ENCODE assay signal across 14 mouse cellular contexts in the genomic region with DNA sequence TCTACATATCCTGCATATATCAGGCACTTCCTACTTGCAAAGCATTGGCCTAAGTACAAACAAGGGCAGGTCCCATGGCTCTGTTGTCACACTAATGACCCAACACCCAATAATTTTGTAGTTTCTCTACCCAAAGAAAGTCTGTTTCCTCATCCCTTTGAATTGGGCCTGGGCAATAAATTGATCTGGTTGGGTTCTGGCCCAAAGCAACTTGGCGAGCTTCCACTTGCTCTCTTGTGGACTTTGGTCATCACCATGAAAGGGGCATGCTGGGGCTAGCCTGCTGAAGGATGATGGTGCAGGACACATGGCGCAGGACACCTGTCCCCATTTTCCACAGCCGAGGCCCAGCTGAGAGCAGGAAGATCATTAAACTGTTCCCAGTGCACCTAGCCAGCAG.
DNase-seq lines count a peak whose midpoint lies in the region; ATAC-seq and TF ChIP-seq lines count a peak whose summit lies in the region.
"Had no signal": no experiment of that assay in that cellular context is flagged by ENCODE, and none has a peak within 500 bp of the region (broad histone marks: within the 10 kb centered on the region; RNA-seq: fewer than 3 reads in every experiment).

No protein-coding gene starts in this region.

- H3K9me3 ChIP-seq in midbrain, embryonic 10.5 days (replicated peaks), result no peaks in the 10 kb centered on the region
- H3K9me3 ChIP-seq in midbrain, postnatal 0 days (ENCODE audit: low read length), result no peaks in the 10 kb centered on the region
- no peaks in the 10 kb centered on the region for H3K9me3 ChIP-seq in hindbrain, embryonic 11.5 days (ENCODE audit: control insufficient read depth, low read length)
- H3K9me3 ChIP-seq in midbrain, embryonic 13.5 days, result no peaks in the 10 kb centered on the region
- H3K9me3 ChIP-seq: liver, embryonic 15.5 days had no signal

- no peak overlapping the region for H3K9ac ChIP-seq in midbrain, postnatal 0 days (replicated peaks; ENCODE audit: low read length, poor library complexity, severe bottlenecking)
- H3K9ac ChIP-seq in hindbrain, embryonic 11.5 days (ENCODE audit: low read depth, low read length), result no peak overlapping the region
- no peak overlapping the region for H3K9ac ChIP-seq in midbrain, embryonic 13.5 days (replicated peaks)
- H3K9ac ChIP-seq: liver, embryonic 15.5 days had no signal

- TF ChIP-seq CTCF in midbrain, postnatal 0 days (IDR thresholded peaks at IDR 0.05), result no peak
- TF ChIP-seq CTCF in cerebellum, adult 2 months (IDR thresholded peaks at IDR 0.05; ENCODE audit: borderline replicate concordance, insufficient read depth, low read depth, low read length), result no peak

- H3K4me2 ChIP-seq in midbrain, postnatal 0 days (ENCODE audit: low read depth, low read length, poor library complexity, severe bottlenecking), result no peak overlapping the region
- H3K4me2 ChIP-seq in hindbrain, embryonic 11.5 days (replicated peaks; ENCODE audit: low read depth, low read length), result no peak overlapping the region
- no peak overlapping the region for H3K4me2 ChIP-seq in midbrain, embryonic 13.5 days (replicated peaks)
- H3K4me2 ChIP-seq: liver, embryonic 15.5 days had no signal

- no peak for DNase-seq in midbrain, embryonic 10.5 days (ENCODE audit: low spot score)
- DNase-seq in midbrain, postnatal 0 days (ENCODE audit: low spot score), result no peak
- no peak for DNase-seq in hindbrain, embryonic 11.5 days (ENCODE audit: low spot score)
- DNase-seq in cerebellum, adult 2 months, result no peak
- DNase-seq in MN1 (ENCODE audit: low spot score), result no peak
- no peak for DNase-seq in lung, adult 18-20 months
- DNase-seq: cerebellum, adult 11-12 months; layer of hippocampus, postnatal 36 days; left cerebral cortex, postnatal 4 days; lung, postnatal 4 days; retina, postnatal 1 day had no signal

- H3K36me3 ChIP-seq in midbrain, embryonic 10.5 days, result peaks cover 26% of the 10 kb centered on the region
- no peaks in the 10 kb centered on the region for H3K36me3 ChIP-seq in midbrain, postnatal 0 days (ENCODE audit: insufficient read depth, low read length)
- H3K36me3 ChIP-seq in hindbrain, embryonic 11.5 days (ENCODE audit: control insufficient read depth, insufficient read depth, low read length), result no peaks in the 10 kb centered on the region
- H3K36me3 ChIP-seq in midbrain, embryonic 13.5 days, result no peaks in the 10 kb centered on the region
- H3K36me3 ChIP-seq: liver, embryonic 15.5 days had no signal

- TF ChIP-seq POLR2A in cerebellum, adult 2 months (IDR thresholded peaks at IDR 0.05; ENCODE audit: borderline replicate concordance, insufficient read depth, low read length), result no peak

- ATAC-seq in midbrain, postnatal 0 days (ENCODE audit: low FRiP score), result no peak
- ATAC-seq in hindbrain, embryonic 11.5 days (ENCODE audit: low FRiP score), result no peak
- no peak for ATAC-seq in midbrain, embryonic 13.5 days
- ATAC-seq: inflammation-experienced regulatory T-cells, adult 6 months had no signal

- H3K27me3 ChIP-seq in midbrain, embryonic 10.5 days (ENCODE audit: low read depth, poor library complexity, severe bottlenecking), result no peaks in the 10 kb centered on the region
- H3K27me3 ChIP-seq in midbrain, postnatal 0 days (ENCODE audit: insufficient read depth, low read length), result no peaks in the 10 kb centered on the region
- no peaks in the 10 kb centered on the region for H3K27me3 ChIP-seq in hindbrain, embryonic 11.5 days (ENCODE audit: control insufficient read depth, insufficient read depth, low read length)
- no peaks in the 10 kb centered on the region for H3K27me3 ChIP-seq in midbrain, embryonic 13.5 days
- H3K27me3 ChIP-seq in cerebellum, adult 2 months (ENCODE audit: control insufficient read depth, insufficient read depth, low read length), result no peaks in the 10 kb centered on the region
- H3K27me3 ChIP-seq: liver, embryonic 15.5 days had no signal

- 93% methylated on average over 3 of the region's 3 CpGs for WGBS in midbrain, embryonic 10.5 days
- WGBS in midbrain, postnatal 0 days, result 94% methylated on average over 3 of the region's 3 CpGs
- WGBS in hindbrain, embryonic 11.5 days, result 93% methylated on average over 3 of the region's 3 CpGs
- WGBS in midbrain, embryonic 13.5 days, result 92% methylated on average over 3 of the region's 3 CpGs
- 83% methylated on average over 3 of the region's 3 CpGs for WGBS in cerebellum, adult 2 months

- H3K4me3 ChIP-seq in midbrain, embryonic 10.5 days, result no peak overlapping the region
- H3K4me3 ChIP-seq in midbrain, postnatal 0 days (ENCODE audit: low read depth, low read length), result no peak overlapping the region
- no peak overlapping the region for H3K4me3 ChIP-seq in hindbrain, embryonic 11.5 days (ENCODE audit: low read depth, low read length)
- no peak overlapping the region for H3K4me3 ChIP-seq in midbrain, embryonic 13.5 days (replicated peaks)
- H3K4me3 ChIP-seq in cerebellum, adult 2 months (replicated peaks; ENCODE audit: insufficient read depth, low read depth, low read length), result no peak overlapping the region
- H3K4me3 ChIP-seq: liver, embryonic 15.5 days had no signal

- peak overlapping the region; percentile 96 for H3K27ac ChIP-seq in midbrain, embryonic 10.5 days (replicated peaks)
- no peak overlapping the region for H3K27ac ChIP-seq in midbrain, postnatal 0 days (ENCODE audit: low read depth, low read length)
- H3K27ac ChIP-seq in hindbrain, embryonic 11.5 days (ENCODE audit: low read depth, low read length), result peak overlapping the region; percentile 97
- peak overlapping the region; percentile 96 for H3K27ac ChIP-seq in midbrain, embryonic 13.5 days
- no peak overlapping the region for H3K27ac ChIP-seq in cerebellum, adult 2 months (ENCODE audit: insufficient read depth, low read length)
- H3K27ac ChIP-seq: liver, embryonic 15.5 days had no signal

- H3K4me1 ChIP-seq in midbrain, embryonic 10.5 days, result peaks cover 92% of the 10 kb centered on the region
- peaks cover 35% of the 10 kb centered on the region for H3K4me1 ChIP-seq in midbrain, postnatal 0 days (ENCODE audit: insufficient read depth, low read length)
- H3K4me1 ChIP-seq in hindbrain, embryonic 11.5 days (replicated peaks; ENCODE audit: control insufficient read depth, insufficient read depth, low read length), result peaks cover 40% of the 10 kb centered on the region
- peaks cover 86% of the 10 kb centered on the region for H3K4me1 ChIP-seq in midbrain, embryonic 13.5 days (replicated peaks)
- H3K4me1 ChIP-seq in cerebellum, adult 2 months (ENCODE audit: control insufficient read depth, insufficient read depth, low read length), result peaks cover 42% of the 10 kb centered on the region

Comparison
In these comparisons a context has a peak if more than half of its experiments do, and no peak if none do; other contexts are left out.
1. H3K27ac ChIP-seq: peak in midbrain, embryonic 10.5 days (single experiment), hindbrain, embryonic 11.5 days (single experiment) and midbrain, embryonic 13.5 days (single experiment); none in midbrain, postnatal 0 days (single experiment) and cerebellum, adult 2 months (single experiment).